Mouse (Mus musculus) embryo, embryonic 10 days (tissue): ENCODE measurements around the gene Rnh1.

Source experiments
- DNase-seq: peaks from one replicate; pipeline ENCODE4 v3.0.0-alpha.2; 2015; ENCODE audit warnings: low spot score

Rnh1 gene

DNA sequence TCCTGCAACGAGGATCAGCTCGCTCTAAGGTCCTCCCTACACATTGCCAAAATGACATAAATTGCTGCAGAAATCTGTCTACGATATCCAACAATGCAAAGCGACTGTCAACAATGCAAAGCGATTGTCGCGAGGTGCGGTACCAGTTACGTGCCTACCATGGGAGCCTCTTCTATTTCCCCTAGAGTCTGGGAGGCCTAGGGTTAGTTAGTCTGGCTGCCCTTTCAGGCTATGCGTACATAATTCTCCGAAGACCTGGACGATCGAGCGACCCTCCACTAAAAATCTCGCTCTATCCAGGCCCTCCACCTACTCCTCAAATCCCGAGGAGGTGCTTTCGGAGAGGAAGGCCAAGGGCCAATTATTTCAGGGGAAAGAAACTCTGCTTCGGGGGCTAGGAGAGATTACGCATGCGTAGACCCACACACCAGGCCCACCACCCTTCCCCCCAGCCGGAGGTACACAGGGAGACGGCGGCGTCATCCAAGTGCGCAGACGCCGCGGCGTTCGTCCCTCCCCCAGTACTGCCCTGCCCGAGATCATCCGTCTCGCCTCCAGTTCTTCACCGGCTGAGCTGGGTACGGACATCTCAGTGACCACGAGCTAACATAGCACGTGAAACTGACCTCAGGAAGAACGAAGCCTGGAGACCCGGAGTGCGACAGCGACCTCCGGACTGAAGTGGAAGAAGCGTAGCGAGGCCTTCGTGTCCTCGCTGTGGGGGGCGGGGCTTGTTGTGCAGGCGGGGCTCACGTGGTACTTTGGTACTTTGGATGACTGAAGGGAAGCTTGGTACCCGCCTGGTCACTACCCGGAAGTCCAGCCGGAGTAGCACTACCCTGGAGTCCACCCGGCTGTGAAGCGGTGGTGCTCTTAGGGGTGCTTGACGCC is at the start of gene Rnh1:
Rnh1 (minus strand) TSS at position 742 of the 891 bp plus-strand sequence.
- DNase-seq, result peak; percentile 98

DNA sequence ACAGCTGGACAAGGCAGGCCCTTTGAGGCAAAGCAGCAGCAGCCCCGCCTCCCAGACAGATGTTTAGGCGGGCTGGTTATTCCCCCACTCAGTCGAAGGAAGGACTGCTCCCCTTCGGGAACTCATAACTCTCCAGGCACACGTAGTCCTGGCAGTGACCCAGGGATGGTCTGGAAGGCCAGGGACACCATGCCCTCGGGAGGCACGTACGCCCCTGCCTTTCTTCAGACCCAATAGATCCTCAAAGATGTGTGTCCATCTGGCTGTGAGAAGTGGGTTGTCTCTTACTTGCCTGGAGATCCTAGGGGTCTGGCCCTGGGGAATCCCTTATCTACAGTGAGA is 49.4 kb upstream of the Rnh1 start:
- no peak for DNase-seq

GRCm38 (mm10) chr7:141221249-141222125 is 48.8 kb upstream of the Rnh1 start:
- DNase-seq, result peak; percentile 99

DNA sequence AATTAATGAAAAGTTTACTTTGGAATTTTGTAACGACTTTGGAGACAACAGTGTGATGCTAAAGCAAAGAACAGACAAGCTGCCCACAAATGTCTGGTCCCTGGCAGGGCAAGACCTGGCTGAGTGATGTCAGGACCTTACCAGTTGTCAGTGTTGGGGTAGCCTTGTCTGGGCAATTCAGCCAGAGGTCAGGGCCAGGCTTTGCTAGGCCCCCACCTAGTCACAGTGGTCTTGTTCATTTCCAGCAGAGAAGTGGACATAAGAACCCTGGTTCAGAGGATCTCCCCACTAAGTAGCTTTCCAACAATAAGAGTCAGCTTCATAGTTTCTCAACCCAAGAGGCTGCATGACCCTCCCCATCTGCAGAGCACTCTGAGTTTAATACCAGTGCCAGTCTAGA is 47.7 kb upstream of the Rnh1 start:
- DNase-seq, result no peak

GRCm38 (mm10) chr7:141219558-141220099 is 47.0 kb upstream of the Rnh1 start:
- DNase-seq, result no peak

- no peak for DNase-seq
These were observed 46.0 kb upstream of the Rnh1 start for GRCm38 (mm10) chr7:141218557-141219133.

- DNase-seq, result no peak
These were observed 45.5 kb upstream of the Rnh1 start for GRCm38 (mm10) chr7:141218141-141218540.

DNA sequence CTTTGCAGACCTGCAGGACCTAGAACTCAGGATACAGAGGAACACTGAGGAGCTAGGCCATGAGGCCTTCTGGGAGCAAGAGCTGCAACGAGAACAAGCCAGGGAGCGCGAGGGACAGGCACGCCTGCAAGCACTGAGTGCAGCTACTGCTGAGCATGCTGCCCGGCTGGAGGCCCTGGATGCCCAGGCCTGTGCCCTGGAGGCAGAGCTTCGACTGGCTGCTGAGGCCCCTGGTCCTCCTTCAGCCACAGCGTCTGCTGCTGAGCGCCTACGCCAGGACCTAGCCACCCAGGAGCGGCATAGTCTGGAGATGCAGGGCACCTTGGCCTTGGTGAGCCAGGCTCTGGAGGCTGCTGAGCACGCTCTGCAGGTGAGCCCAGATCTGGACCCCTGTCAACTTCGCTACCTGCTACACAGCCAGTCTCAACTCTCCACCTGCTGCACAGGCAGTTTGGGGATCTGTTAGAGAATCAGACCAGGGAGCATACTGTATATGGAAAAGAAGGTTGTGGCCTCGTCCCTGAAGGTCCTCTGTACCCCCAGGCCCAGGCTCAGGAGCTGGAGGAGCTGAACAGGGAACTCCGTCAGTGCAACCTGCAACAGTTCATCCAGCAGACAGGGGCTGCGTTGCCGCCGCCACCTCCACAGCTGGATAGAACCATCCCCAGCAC is 44.8 kb upstream of the Rnh1 start:
- DNase-seq, result no peak

GRCm38 (mm10) chr7:141216894-141217293 is 44.2 kb upstream of the Rnh1 start:
- DNase-seq, result no peak

- peak; percentile 61 for DNase-seq
These were observed 43.5 kb upstream of the Rnh1 start for GRCm38 (mm10) chr7:141215880-141216733.

DNA sequence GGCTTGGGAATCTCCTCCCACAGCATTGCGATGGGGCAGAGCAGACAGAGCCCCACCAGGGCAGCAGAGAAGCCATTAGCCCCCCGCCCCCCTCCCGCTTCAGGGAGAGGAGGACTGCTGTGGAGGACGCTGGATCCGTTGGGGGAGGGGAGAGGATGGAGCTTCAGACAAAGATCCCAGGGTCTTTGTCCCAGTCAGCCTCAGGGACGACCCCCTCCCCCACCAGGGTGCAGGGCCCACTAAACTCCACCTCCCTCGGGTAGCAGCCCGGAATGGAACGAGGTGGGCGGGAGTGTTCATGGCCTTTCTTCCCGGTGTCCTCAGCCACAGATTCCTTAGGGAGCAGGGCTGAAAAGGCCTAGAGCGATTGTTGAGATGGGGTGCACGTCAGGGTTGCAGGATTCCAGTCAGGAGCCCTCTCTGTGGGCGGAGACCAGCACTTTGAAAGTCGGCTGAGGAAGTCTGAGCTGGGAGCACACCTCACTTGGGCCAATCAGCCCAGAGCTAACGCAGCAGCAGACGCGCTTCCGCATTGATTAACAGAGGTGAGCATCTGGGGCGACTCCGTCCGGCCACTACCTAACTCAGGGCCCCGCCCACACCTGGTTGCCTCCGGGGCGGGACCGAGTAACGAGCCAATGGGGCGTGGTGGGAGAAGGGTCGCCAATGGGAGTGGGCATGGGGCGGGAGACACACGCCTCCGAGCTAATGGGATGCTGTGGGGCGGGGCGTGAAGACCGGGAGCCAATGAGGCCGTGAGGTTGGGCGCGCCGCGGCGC is 42.6 kb upstream of the Rnh1 start, which contains the start of gene Rassf7:
Rassf7 (plus strand) TSS at position 760 of the 779 bp plus-strand sequence.
- peak; percentile 99 for DNase-seq

- DNase-seq, result no peak
These were observed 41.7 kb upstream of the Rnh1 start for GRCm38 (mm10) chr7:141214310-141214709.

GRCm38 (mm10) chr7:141213605-141214235 is 41.1 kb upstream of the Rnh1 start, which contains the start of gene Lmntd2:
Gene Lmntd2, minus strand, starts transcription at chr7:141214080.
- no peak for DNase-seq

DNA sequence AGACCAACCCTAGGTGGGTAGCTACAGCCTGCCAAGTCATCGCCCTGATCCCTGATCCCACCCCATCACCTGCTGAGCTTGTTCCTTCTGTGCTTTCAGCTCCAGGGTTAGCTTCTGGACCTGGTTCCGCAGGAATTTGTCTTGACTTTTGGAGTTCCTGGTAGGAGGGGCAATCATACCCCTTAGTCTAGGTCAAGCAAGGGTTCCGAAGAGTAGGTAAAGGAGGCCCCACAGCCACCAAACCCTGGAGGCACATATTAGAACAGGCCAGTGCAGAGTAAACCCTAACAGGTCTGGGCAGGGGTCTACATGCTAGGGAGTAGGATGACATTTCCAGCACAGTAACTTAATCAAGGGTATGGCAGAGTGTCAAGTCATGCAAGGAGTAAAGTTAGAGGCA is 40.5 kb upstream of the Rnh1 start:
- DNase-seq, result no peak

DNA sequence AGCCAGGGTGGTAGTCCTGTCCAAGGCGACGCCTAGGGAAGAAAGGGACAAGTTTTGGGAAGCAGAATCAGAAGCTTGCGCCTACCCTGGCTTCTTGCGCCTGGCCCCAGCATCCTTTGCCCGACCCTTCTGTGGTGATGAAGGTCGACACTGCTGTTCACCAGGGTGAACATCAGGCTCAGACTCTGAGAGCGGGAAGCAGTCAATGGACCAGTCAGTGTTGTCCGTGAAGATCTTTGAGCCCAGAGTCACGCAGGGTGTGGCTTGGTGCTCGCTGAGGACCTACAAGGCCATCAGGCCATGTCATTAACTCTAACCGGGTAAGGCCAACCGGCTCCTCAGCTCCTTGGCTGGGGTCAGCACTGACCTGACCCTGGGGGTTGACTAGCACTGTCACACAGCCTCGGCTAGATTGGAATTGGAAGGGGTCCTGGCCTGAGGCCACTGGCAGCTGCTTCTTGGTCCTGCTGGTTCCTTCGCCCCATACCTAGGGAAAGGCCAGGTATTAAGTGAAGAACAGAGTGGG is 38.0 kb upstream of the Rnh1 start:
- DNase-seq, result no peak

DNA sequence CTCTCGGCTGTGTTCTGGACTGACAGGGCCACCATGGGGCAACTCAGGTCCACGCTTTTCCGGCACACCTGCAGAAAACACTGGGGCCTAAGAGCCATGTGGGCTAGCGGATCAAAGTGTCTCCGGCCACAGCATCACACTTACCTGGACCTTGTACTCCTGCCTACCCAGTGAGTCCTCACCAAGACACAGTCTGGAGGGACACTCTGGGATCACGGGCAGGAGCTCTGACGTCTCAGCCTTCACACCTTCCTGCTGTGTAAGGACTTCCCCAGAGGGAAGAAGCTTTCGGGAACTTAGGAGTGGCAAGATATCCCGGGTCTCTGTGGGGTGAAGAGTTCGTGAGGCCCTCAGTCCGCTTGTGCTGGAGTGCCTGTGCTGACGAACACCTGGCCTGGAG is 37.5 kb upstream of the Rnh1 start:
- no peak for DNase-seq

- no peak for DNase-seq
These were observed 36.9 kb upstream of the Rnh1 start for GRCm38 (mm10) chr7:141209526-141209925.

DNA sequence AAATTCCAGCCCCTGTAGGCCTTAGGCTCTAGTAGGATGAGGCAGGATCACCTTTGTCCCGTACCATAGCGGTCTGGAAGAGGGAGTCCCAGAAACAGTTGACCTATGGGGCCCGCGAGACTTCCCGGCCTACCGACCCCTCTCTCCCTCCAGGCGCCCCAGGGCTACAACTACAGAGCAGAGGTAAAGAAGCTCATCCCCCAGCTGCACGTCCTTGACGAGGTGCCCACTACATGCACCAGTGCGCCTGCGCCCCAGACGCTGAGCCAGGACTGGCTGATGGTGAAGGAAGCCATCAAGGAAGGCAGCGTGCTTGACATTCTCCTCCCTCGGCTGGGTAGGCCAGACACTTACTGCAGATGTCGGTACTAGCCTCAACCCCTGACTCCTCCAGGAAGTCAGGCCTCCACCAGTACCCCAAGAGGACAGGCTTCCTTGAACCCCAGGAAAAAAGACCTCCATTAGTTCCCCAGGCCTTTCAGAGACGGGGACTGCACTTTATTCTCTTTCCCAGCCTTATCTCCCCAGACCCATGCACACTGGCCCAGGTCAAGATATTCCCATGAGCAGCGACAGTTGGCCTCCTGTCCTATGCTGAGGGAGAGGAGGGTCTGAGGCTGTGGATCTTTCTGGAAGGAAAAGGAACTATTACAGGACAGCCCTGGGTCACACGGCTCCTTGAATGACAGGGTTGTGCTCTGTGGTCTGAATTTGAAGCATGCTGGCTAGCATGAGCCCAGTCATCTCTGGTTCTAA is 33.7 kb upstream of the Rnh1 start:
- DNase-seq, result no peak
